Mouse (Mus musculus) adrenal gland (tissue): ENCODE measurements at regions not wholly inside any gene's neighbourhood (a gene's known extent, or its start where the extent isn't known, plus 50 kb on each side); places are given as distances from the start of the nearest gene placed in this dataset.

Experiments
- intact Hi-C: fragments of 180-260 bp; cut with DNase I; formaldehyde crosslinking; loops from one replicate; pipeline ENCODE4 v1.15.1; 2025

DNA sequence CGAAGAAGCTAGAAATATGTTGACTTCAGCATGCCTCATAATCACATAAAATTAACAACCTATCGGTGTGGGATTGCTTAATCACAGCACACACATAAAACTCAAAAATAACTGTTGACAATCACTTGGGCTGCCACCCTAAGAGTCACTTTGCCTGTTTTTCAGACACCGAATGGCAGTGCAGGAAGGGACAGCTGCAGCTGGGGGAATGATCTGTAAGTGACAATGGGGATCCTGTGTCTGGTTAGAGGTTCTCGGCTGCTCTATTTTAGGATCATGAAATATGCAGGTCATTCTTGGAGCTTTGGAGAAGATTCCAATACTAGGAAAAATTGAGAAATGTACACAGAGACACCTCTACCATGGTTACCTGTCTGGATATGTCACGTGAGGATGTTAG lies 54.4 kb upstream of the Tcf12 start:
- intact Hi-C loops, result loop anchor here (5.0 kb wide), 1 partner anchor 34 kb away; no protein-coding TSS in a partner anchor

DNA sequence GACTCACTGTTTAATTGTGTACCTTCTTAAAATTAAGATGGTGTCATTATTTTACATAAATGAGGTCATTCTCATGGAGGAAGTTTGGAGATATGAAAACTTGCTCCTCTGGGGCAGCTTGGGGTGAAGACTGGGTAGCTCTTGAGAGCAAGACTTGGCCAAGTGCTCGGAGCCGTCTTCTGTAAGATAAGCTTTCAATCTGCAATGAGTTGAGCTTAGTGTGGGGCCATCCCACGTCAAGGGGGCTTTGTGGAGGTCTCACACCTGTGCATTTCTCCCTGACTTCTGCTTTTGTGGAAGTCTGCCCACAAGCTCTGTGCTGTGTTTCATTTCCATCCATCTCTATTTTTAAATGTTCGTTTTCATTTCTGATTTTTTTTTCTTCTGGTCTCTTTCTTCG lies 54.9 kb upstream of the Tcf12 start:
- intact Hi-C loops, result loop anchor here (5.0 kb wide), 1 partner anchor 34 kb away; no protein-coding TSS in a partner anchor

DNA sequence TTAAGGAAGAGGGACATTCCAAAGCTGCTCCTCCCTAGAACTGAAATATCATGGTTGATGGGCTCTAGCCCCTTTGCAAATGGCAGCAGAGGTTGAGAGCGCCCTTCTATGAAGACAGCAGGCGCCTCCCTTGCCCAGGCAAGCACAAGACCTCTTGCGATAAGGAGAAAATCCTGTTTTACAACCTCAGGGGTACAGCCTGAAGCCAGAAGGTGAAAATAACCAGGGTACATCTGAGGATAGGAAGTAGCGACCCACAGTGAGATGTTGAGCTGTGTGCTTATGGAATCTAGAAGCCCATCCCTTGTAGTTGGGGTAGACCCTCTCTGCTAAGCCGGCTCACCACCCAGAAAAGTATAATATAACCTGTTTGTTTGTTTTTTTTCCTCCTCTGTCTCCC lies 57.6 kb upstream of the Tcf12 start:
- intact Hi-C loops, result loop anchor here (5.0 kb wide), 1 partner anchor 37 kb away; no protein-coding TSS in a partner anchor

DNA sequence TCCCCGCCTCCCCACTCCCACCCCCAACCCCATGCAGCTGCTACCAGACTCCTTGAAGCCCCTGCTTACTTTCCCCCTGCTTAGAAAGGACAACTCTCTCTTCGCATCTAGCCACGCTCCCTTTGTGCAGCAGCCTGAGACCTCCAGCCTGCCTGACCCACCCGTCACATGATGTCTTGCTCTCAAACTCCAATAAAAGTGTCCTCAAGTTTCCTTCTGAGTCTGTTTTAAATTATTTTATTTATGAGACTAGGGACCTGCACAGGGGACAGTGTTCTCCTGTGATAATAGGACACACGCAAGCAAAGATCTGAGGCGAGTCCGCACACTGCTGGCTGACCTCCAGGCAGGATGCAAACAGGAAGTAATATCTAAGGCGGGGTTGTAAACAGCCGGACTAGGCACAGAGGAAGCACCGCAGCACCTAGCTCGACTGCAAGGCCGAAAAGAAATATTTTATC lies 58.1 kb upstream of the Tcf12 start:
- intact Hi-C loops, result loop anchor here (5.0 kb wide), 1 partner anchor 37 kb away; no protein-coding TSS in a partner anchor

DNA sequence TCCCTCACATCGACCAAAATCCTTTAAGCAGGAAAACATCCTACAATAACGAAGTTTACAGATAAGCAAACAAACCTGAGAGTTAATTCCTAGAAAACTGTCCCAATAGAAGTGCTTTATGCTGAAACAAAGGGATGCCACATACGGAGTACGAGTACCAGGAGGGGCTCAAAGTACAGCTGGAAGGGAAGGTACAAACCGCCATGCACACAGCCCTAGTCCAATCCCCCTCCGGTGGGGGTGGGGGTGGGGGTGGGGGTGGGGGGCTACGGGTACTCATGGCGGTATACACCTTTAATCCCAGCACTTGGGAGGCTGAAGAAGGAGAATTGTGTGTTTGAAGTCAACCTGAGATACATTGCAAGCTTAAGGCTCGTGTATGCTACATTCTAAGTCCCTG lies 58.6 kb upstream of the Tcf12 start:
- intact Hi-C loops, result no loop called here

DNA sequence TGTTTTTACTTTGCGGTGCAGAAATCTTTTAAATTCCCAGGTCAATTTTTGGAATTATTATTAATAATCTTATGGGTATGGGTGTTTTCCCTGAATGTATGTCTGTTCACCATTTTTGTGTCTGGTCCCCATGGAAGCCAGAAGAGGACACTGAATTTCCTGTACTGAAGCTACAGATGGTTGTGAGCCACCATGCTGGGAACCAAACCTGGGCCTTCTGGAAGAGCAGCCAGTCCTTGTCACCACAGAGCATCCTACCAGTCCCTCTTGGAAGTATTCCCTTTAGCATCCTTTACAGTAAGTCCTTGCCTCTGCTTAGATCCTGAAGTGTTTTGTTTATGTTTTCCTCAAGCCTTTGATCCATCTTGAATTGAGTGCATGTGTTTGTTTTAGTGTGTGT lies 60.7 kb upstream of the Tcf12 start:
- intact Hi-C loops, result no loop called here

DNA sequence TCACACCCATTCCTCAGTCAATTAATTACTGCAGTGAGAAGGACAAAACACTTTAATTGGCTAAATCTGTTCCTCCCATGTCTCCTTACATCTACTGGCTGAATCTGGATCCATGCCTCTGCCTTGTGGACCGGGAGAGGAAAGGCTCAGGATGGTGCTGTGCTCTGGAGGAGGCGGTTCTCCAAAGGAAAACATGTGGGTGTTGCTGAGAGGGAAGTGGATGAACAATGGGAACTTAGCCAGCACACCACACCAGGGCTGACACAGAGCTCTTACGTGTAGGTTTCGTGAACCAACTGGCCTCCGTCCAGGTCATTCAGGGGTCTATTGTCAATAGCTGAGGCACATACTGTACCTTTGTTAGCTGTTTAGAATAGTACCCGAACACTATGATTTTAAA lies 69.3 kb upstream of the Tcf12 start:
- intact Hi-C loops, result no loop called here

DNA sequence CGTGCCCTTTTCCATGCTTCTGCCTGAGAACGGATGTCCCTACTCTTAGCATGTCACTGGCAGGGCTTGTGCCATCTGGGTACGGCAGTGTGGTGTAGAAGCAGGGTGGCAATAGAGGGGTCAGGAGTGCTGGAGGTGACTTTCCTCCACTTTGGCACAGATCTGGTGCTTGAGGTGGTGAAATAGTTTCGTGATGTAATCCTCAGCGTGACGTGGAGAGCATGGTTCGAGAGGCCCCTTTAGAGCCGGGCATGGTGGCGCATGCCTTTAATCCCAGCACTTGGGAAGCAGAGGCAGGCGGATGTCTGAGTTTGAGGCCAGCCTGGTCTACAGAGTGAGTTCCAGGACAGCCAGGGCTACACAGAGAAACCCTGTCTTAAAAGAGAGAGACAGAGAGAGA lies 71.7 kb upstream of the Tcf12 start:
- intact Hi-C loops, result no loop called here

DNA sequence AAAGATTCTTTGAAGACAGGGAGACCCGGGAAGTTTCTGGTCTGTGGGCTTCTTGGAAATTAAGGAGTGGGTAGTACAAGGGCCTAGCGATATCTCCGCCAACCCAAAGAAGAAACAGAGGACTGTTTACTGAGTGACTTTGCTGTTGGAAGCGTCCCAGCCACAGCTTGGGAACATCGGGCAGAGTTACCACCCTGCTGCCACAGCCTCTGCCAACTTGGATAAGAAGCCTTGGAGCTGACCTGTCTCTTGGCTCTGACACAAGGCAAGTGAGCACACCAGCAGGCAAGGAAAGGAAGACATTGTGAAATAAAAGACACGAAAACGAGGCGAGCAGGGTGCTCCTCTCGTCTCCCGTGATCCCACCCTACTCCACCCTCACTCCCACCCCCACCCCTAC lies 72.3 kb upstream of the Tcf12 start:
- intact Hi-C loops, result no loop called here

DNA sequence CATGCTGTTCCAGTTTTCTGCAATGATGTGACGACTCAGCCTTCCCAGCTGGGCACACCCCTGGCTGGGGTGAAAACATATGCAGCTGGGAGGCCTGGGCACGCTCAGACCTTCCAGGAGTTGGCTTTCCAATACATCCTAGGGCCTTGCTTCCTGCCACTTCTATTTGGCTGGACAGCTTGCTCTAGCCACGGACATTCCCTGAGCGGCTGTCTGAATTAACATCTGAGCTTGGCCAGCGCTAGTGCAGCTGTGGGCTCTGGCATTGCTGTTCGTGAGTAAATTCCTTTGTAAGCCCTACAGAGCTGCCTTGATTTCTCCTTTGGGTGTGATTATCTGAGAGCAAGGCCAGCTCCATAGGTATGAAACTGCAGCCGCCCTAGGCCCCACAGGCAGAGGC lies 78.2 kb upstream of the Tcf12 start:
- intact Hi-C loops, result loop anchor here (5.0 kb wide), 2 partner anchors 358 to 383 kb away; no protein-coding TSS in a partner anchor

DNA sequence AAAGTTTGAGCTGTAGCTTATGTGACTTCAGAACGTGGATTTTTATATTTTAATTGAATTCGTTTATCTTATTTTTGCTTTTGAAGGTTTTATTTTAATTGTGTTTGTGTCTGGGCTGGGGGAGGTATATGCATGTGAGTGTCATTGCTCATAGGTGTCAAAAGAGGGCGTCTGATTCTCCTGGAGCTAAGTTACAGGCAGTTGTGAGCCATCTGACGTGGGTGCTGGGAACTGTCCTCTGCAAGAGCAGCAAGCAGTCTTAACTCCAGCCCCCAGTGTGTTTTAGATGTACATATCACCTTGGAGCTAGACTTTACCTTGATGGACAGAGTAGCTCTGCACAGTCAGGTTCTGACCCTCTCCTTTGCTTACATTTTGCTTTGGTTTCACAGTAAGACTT lies 79.0 kb upstream of the Tcf12 start:
- intact Hi-C loops, result loop anchor here (5.0 kb wide), 2 partner anchors 358 to 383 kb away; no protein-coding TSS in a partner anchor

DNA sequence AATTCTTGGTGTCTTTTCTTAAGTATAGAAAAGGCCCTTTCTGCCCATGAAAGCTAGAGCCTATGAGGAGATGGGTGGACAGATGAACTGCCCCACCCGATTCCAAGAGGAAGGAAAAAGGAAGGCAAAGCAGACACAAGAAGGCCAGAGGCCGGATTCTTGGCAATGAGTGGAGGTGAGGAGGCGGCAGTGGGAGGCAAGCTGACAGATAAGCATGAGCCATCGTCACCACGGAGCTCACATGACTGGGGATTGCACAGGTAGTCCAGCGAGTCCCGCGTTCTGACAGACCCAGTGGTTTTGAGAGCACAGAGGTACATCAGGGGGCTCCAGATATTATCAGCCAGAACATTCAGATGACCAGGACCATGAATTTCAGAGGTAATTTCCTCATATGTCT lies 79.4 kb upstream of the Tcf12 start:
- intact Hi-C loops, result loop anchor here (5.0 kb wide), 2 partner anchors 359 to 384 kb away; no protein-coding TSS in a partner anchor

DNA sequence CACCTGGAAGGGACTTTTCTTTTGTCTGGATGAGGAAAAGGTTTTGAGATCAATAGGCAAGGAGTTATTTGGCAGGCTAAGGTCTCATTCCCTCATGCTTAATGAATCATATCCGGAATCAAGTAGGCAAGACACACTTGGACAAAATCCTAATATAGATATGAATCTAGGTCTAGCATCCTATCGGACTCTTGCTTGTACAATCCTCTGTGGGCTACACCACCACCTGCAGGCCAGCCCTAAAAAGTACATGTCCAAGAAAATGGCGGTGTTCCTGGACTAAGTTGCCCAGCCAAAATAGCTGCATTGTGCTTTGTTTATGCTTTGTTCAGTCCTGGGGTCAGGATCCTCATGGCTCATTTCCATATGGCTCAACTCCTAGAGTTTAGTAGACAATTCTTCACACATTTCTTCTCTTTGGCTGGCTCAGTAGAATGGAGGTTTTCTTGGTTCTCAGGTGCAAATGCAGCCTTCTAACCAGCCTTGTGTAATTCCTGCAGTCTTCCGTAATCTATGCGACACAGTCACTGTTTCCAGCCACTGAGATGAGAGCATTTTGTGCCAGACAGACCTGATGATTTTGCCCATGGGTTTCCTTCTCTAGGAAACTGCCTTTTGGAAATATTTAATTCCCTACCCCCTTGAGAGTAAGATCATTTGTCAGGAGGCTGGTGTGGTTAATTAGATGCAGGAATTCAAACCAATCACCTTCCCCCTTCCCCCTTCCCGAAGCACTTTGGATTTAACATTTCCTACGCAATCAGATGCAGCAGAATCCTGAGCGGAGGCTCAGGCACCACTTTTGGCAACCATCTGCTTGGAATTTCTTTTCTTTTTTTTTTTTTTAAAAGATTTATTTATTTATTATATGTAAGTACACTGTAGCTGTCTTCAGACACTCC lies 80.6 kb upstream of the Tcf12 start:
- intact Hi-C loops, result loop anchor here (5.0 kb wide), 2 partner anchors 360 to 385 kb away; no protein-coding TSS in a partner anchor

DNA sequence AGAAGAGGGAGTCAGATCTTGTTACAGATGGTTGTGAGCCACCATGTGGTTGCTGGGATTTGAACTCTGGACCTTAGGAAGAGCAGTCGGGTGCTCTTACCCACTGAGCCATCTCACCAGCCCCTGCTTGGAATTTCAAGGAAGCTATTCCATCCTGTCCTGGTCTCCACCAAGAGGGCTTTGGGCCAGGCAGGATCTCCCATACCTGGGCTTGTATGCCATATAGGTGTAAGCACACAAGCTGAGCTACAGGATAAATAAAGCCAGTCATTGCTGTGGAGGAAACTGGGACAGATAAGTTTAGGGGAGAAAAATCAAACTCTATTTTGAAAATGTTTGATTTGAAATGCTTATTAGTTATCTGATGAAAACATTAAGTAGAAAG lies 81.3 kb upstream of the Tcf12 start:
- intact Hi-C loops, result loop anchor here (5.0 kb wide), 2 partner anchors 361 to 386 kb away; no protein-coding TSS in a partner anchor

DNA sequence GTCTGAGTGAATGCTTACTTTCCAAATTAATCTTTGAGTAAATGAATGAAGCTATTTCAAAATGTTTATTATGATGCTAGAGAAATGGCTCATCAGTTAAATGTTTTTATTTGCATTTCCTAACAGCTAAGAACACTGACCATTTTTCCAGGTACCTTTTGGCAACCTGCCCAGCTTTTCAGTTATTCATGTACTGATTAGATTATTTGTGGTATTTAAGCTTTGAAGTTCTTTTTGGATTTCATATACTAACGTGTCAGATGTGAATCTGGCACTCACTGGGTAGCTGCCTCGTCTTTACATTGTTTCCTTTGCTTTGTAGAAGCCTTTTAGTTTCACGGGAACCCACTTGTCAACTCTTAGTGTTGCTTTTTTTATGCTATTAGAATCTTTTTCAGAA lies 79.3 kb upstream of the Zfp280d start:
- intact Hi-C loops, result no loop called here

DNA sequence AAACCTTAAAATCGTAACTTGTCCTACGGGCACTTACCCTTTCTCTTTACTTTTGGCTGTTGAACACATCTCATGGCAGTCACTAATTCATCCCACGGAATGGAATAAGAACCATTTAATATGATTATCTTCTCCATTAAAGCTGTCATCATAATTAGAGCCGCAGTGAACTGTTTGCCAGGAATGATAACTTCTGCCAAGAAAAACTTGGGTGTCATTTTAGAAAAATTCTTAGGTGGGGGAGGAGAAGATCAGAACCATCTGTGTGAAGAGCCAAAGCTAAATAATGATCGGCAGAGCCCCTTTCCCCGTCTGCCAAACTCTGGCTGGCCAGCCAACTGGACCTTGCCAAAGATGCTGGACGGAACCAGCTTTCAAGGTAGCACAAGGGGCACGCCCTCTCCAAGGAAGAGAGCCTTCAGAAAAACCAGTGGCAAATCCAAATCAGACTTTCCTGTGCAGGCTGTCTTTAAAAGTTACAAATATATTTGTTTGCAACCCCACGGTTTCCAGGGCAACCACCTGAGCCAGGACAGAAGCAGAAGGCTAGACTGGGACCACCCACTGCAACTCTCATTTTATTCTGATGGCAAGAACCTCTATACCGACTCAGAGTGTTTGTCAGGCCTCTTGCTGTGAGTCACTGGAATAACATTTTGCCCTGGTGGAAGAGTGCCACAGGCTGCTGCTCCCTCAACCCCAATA lies 77.9 kb upstream of the Zfp280d start:
- intact Hi-C loops, result no loop called here

DNA sequence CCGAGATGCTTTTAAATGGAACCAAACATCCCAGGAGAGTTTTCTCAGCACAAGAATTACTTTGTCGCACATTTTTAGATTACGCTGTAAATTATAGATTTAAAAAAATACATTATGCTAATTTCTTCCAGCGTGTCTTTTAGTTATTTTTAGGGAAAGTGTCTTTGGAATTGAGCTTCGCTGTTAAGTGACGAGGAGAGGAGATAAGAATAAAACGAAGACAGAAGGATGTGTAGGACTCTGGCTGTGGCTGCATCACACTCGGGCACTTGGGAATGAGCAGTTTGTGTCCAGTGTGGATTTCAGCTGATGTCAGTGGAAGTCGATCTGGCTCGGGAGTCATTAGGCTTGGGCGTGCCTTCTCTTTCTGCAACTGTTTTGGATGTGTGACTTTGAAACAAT lies 77.3 kb upstream of the Zfp280d start:
- intact Hi-C loops, result no loop called here

DNA sequence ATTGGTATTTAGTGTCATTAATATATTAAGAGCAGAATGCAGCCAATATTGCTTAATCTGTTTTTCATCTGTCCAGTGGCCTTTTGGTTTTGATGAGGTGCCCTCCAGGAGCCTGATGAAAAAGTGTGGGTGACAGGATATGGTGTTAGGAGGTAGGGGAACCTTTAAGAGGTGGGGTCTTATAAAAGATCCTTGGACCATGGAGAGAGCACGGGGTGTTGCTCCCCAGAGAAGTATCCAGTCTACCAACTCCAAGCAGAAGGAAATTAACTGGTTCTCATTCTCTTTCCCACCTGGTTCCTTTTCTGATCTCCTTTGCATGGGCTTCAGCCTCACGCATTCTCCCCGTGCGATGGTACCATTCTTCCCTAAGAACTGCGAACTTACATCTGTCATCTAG lies 75.7 kb upstream of the Zfp280d start:
- intact Hi-C loops, result no loop called here

DNA sequence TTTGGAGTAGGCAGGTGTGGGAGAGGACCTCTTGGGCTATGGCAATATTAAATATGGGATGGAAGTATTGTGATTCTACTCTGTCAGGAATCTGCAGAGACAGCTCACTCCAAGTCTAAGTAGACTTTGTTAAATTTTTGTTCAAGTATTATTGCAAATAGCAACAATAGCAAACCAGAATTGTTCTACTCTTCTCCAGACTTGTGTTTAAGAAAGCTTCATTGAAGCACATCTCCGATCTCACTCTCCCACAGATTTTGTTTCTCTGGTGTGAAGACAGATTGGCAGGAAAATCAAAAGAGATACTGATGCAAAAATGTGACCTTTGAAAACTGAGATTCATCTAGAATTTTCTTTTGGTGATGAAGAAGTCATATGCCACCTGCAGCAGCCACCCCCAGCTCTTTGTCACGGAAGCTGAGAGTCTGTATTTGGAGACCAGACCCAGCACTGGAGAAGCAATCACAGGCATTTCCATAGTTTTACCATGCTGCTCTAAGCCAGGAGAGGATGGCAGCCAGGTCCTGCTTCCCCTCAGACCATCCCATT lies 70.2 kb upstream of the Zfp280d start:
- intact Hi-C loops, result no loop called here

DNA sequence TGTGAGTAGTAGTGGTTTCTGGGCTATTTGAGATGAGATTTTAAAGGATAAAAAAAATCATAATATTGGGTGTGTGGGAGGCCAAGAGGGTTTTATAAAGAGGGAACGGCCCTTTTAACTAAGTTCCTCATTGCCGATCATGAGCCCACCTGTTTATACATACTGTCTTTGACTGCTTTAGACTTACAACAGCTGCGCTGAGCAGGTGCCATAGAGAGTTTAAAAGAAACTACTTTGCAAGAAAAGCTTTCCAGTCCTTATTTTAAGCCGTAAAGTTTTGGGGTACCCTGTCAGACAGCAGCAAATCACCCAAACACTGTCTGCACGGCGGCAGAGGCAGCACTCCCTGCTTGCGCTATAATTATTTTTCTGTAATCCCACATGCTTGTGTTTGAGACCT lies 68.8 kb upstream of the Zfp280d start:
- intact Hi-C loops, result no loop called here

DNA sequence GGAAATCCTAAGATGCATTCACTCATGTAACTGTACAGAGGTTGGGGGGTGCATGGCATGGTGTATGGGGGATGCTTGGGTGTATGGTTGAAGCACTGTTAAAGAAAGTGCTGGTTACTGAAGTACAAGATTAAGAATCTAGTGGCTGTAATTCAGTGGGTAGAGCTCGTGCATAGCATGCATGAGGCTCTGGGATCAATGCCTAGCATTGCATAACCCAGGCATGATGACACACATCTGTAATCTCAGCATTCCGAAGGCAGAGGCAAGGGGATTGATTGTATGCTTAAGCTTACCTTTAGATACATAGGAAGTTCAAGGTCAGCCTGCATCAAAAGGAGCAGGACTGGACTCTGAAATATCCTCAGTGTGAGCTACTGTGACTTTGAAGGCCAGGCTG lies 67.7 kb upstream of the Zfp280d start:
- intact Hi-C loops, result no loop called here

DNA sequence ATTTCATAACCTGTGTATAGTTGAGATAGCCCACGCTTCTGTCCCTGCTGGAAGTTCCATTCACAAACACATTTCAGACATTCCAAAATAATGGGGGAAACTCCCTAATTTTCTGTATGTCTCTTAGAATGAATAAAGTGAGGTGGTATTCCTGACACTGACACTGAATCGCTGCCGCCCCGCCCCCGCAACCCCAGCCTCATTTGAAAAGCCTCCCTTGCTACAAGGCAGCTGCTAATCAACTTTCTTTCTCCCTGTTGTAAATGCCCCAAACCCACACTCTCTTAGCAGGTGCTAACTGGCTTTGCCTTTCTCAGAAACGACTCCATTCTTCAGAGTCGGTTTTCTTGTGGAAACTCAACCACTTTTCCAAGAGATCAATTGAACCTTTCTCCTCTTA lies 66.4 kb upstream of the Zfp280d start:
- intact Hi-C loops, result no loop called here
